Mouse (Mus musculus): ENCODE data around the gene Cacna1d. TPM values are rescaled to one million over a fixed set of nuclear protein-coding genes. Genes with fewer than 3 reads are reported as not detected.

The Cacna1d gene
- polyA plus RNA-seq, 1 experiment from 2014 or later, result 7.2 TPM

GRCm38 (mm10) chr14:30327051-30327450 is 164.2 kb downstream of the Cacna1d start:
- H3K4me3 ChIP-seq (ENCODE audit: low read depth, low read length), result no peak overlapping the region
- no peaks in the 10 kb centered on the region for H3K27me3 ChIP-seq (replicated peaks; ENCODE audit: control insufficient read depth, insufficient read depth, low read length)
- no peak overlapping the region for H3K4me2 ChIP-seq (ENCODE audit: low read length)
- 55% methylated on average over 8 of the region's 8 CpGs for WGBS
- peaks cover 38% of the 10 kb centered on the region for H3K4me1 ChIP-seq (replicated peaks; ENCODE audit: control insufficient read depth, insufficient read depth, low read length)
- ATAC-seq (replicated peaks; ENCODE audit: low FRiP score, low TSS enrichment, low read depth) (no peak), DNase-seq (ENCODE audit: low spot score) (no peak)
- H3K36me3 ChIP-seq (ENCODE audit: control insufficient read depth, insufficient read depth, low read length), result no peaks in the 10 kb centered on the region
- no peak overlapping the region for H3K27ac ChIP-seq (ENCODE audit: low read depth)
- H3K9me3 ChIP-seq (ENCODE audit: control insufficient read depth, low read length), result no peaks in the 10 kb centered on the region
- no peak overlapping the region for H3K9ac ChIP-seq (ENCODE audit: low read length)

GRCm38 (mm10) chr14:30326226-30326625 is 165.0 kb downstream of the Cacna1d start:
- Histone ChIP-seq H3K27me3 (replicated peaks; ENCODE audit: control insufficient read depth, insufficient read depth, low read length) (no peaks in the 10 kb centered on the region), H3K9me3 (ENCODE audit: control insufficient read depth, low read length) (no peaks in the 10 kb centered on the region), H3K4me3 (ENCODE audit: low read depth, low read length) (no peak overlapping the region), H3K27ac (ENCODE audit: low read depth) (0 out of 2 replicates have a peak overlapping the region, but pooled peaks have one; percentile 47), H3K36me3 (ENCODE audit: control insufficient read depth, insufficient read depth, low read length) (no peaks in the 10 kb centered on the region), H3K4me2 (ENCODE audit: low read length) (no peak overlapping the region), H3K9ac (ENCODE audit: low read length) (no peak overlapping the region), H3K4me1 (replicated peaks; ENCODE audit: control insufficient read depth, insufficient read depth, low read length) (peaks cover 37% of the 10 kb centered on the region)
- DNase-seq (ENCODE audit: low spot score) (no peak), ATAC-seq (replicated peaks; ENCODE audit: low FRiP score, low TSS enrichment, low read depth) (no peak)
- 59% methylated on average over 4 of the region's 4 CpGs for WGBS

GRCm38 (mm10) chr14:30324994-30325393 is 166.3 kb downstream of the Cacna1d start:
- Histone ChIP-seq H3K4me3 (ENCODE audit: low read depth, low read length) (no peak overlapping the region), H3K4me2 (ENCODE audit: low read length) (no peak overlapping the region), H3K36me3 (ENCODE audit: control insufficient read depth, insufficient read depth, low read length) (no peaks in the 10 kb centered on the region), H3K27me3 (replicated peaks; ENCODE audit: control insufficient read depth, insufficient read depth, low read length) (no peaks in the 10 kb centered on the region), H3K27ac (ENCODE audit: low read depth) (no peak overlapping the region), H3K4me1 (replicated peaks; ENCODE audit: control insufficient read depth, insufficient read depth, low read length) (peaks cover 28% of the 10 kb centered on the region), H3K9me3 (ENCODE audit: control insufficient read depth, low read length) (no peaks in the 10 kb centered on the region), H3K9ac (ENCODE audit: low read length) (no peak overlapping the region)
- DNase-seq (ENCODE audit: low spot score) (no peak), ATAC-seq (replicated peaks; ENCODE audit: low FRiP score, low TSS enrichment, low read depth) (no peak)
- 37% methylated on average over 5 of the region's 5 CpGs for WGBS

- Histone ChIP-seq H3K9me3 (ENCODE audit: control insufficient read depth, low read length) (no peaks in the 10 kb centered on the region), H3K9ac (ENCODE audit: low read length) (no peak overlapping the region), H3K27ac (ENCODE audit: low read depth) (no peak overlapping the region), H3K27me3 (replicated peaks; ENCODE audit: control insufficient read depth, insufficient read depth, low read length) (no peaks in the 10 kb centered on the region), H3K36me3 (ENCODE audit: control insufficient read depth, insufficient read depth, low read length) (no peaks in the 10 kb centered on the region), H3K4me1 (replicated peaks; ENCODE audit: control insufficient read depth, insufficient read depth, low read length) (no peaks in the 10 kb centered on the region), H3K4me2 (ENCODE audit: low read length) (no peak overlapping the region), H3K4me3 (ENCODE audit: low read depth, low read length) (no peak overlapping the region)
- no peak for DNase-seq (ENCODE audit: low spot score)
- ATAC-seq (replicated peaks; ENCODE audit: low FRiP score, low TSS enrichment, low read depth), result no peak
- WGBS, result 85% methylated on average over 9 of the region's 9 CpGs
Measured at GRCm38 (mm10) chr14:30318715-30319437, 172.4 kb downstream of the Cacna1d start.

GRCm38 (mm10) chr14:30318293-30318692 is 173.0 kb downstream of the Cacna1d start:
- Histone ChIP-seq H3K9ac (ENCODE audit: low read length) (no peak overlapping the region), H3K27ac (ENCODE audit: low read depth) (no peak overlapping the region), H3K27me3 (replicated peaks; ENCODE audit: control insufficient read depth, insufficient read depth, low read length) (no peaks in the 10 kb centered on the region), H3K9me3 (ENCODE audit: control insufficient read depth, low read length) (no peaks in the 10 kb centered on the region), H3K36me3 (ENCODE audit: control insufficient read depth, insufficient read depth, low read length) (no peaks in the 10 kb centered on the region), H3K4me3 (ENCODE audit: low read depth, low read length) (no peak overlapping the region), H3K4me1 (replicated peaks; ENCODE audit: control insufficient read depth, insufficient read depth, low read length) (no peaks in the 10 kb centered on the region), H3K4me2 (ENCODE audit: low read length) (no peak overlapping the region)
- DNase-seq (ENCODE audit: low spot score) (no peak), ATAC-seq (replicated peaks; ENCODE audit: low FRiP score, low TSS enrichment, low read depth) (no peak)
- WGBS, result 91% methylated on average over 12 of the region's 12 CpGs

- H3K9me3 ChIP-seq (ENCODE audit: control insufficient read depth, low read length), result no peaks in the 10 kb centered on the region
- H3K4me3 ChIP-seq (ENCODE audit: low read depth, low read length), result no peak overlapping the region
- no peak overlapping the region for H3K9ac ChIP-seq (ENCODE audit: low read length)
- WGBS, result 72% methylated on average over 10 of the region's 10 CpGs
- H3K4me2 ChIP-seq (ENCODE audit: low read length), result no peak overlapping the region
- no peaks in the 10 kb centered on the region for H3K4me1 ChIP-seq (replicated peaks; ENCODE audit: control insufficient read depth, insufficient read depth, low read length)
- no peaks in the 10 kb centered on the region for H3K36me3 ChIP-seq (ENCODE audit: control insufficient read depth, insufficient read depth, low read length)
- DNase-seq (ENCODE audit: low spot score) (no peak), ATAC-seq (replicated peaks; ENCODE audit: low FRiP score, low TSS enrichment, low read depth) (no peak)
- H3K27me3 ChIP-seq (replicated peaks; ENCODE audit: control insufficient read depth, insufficient read depth, low read length), result no peaks in the 10 kb centered on the region
- no peak overlapping the region for H3K27ac ChIP-seq (ENCODE audit: low read depth)
Measured at GRCm38 (mm10) chr14:30317616-30318015, 173.6 kb downstream of the Cacna1d start.

GRCm38 (mm10) chr14:30311206-30311889 is 179.9 kb downstream of the Cacna1d start:
- Histone ChIP-seq H3K36me3 (ENCODE audit: control insufficient read depth, insufficient read depth, low read length) (no peaks in the 10 kb centered on the region), H3K9ac (ENCODE audit: low read length) (no peak overlapping the region), H3K4me3 (ENCODE audit: low read depth, low read length) (no peak overlapping the region), H3K4me2 (ENCODE audit: low read length) (no peak overlapping the region), H3K9me3 (ENCODE audit: control insufficient read depth, low read length) (no peaks in the 10 kb centered on the region), H3K4me1 (replicated peaks; ENCODE audit: control insufficient read depth, insufficient read depth, low read length) (no peaks in the 10 kb centered on the region), H3K27me3 (replicated peaks; ENCODE audit: control insufficient read depth, insufficient read depth, low read length) (no peaks in the 10 kb centered on the region), H3K27ac (ENCODE audit: low read depth) (no peak overlapping the region)
- ATAC-seq (replicated peaks; ENCODE audit: low FRiP score, low TSS enrichment, low read depth) (no peak), DNase-seq (ENCODE audit: low spot score) (peak; percentile 36)
- WGBS, result 59% methylated on average over 13 of the region's 13 CpGs

- H3K4me1 ChIP-seq (replicated peaks; ENCODE audit: control insufficient read depth, insufficient read depth, low read length), result no peaks in the 10 kb centered on the region
- no peak overlapping the region for H3K4me3 ChIP-seq (ENCODE audit: low read depth, low read length)
- H3K27me3 ChIP-seq (replicated peaks; ENCODE audit: control insufficient read depth, insufficient read depth, low read length), result no peaks in the 10 kb centered on the region
- H3K9ac ChIP-seq (ENCODE audit: low read length), result no peak overlapping the region
- H3K27ac ChIP-seq (ENCODE audit: low read depth), result no peak overlapping the region
- 82% methylated on average over 10 of the region's 10 CpGs for WGBS
- H3K36me3 ChIP-seq (ENCODE audit: control insufficient read depth, insufficient read depth, low read length), result no peaks in the 10 kb centered on the region
- ATAC-seq (replicated peaks; ENCODE audit: low FRiP score, low TSS enrichment, low read depth) (no peak), DNase-seq (ENCODE audit: low spot score) (peak; percentile 9)
- H3K9me3 ChIP-seq (ENCODE audit: control insufficient read depth, low read length), result no peaks in the 10 kb centered on the region
- no peak overlapping the region for H3K4me2 ChIP-seq (ENCODE audit: low read length)
Measured at GRCm38 (mm10) chr14:30310236-30310635, 181.0 kb downstream of the Cacna1d start.

GRCm38 (mm10) chr14:30306221-30306620 is 185.0 kb downstream of the Cacna1d start:
- Histone ChIP-seq H3K36me3 (ENCODE audit: control insufficient read depth, insufficient read depth, low read length) (peaks cover 3% of the 10 kb centered on the region; the same call in 1 of the 2 replicates), H3K4me3 (ENCODE audit: low read depth, low read length) (no peak overlapping the region), H3K9ac (ENCODE audit: low read length) (no peak overlapping the region), H3K27me3 (replicated peaks; ENCODE audit: control insufficient read depth, insufficient read depth, low read length) (no peaks in the 10 kb centered on the region), H3K27ac (ENCODE audit: low read depth) (no peak overlapping the region), H3K9me3 (ENCODE audit: control insufficient read depth, low read length) (no peaks in the 10 kb centered on the region), H3K4me1 (replicated peaks; ENCODE audit: control insufficient read depth, insufficient read depth, low read length) (no peaks in the 10 kb centered on the region), H3K4me2 (ENCODE audit: low read length) (no peak overlapping the region)
- ATAC-seq (replicated peaks; ENCODE audit: low FRiP score, low TSS enrichment, low read depth), result no peak
- no peak for DNase-seq (ENCODE audit: low spot score)
- WGBS, result 85% methylated on average over 6 of the region's 6 CpGs
